Mouse (Mus musculus) lung, embryonic 16.5 days (tissue): ENCODE data around the gene Scmh1. TPM values are rescaled to one million over a fixed set of nuclear protein-coding genes. Genes with fewer than 3 reads are reported as not detected.

ENCODE experiments used
- ATAC-seq: fragments of 200-750 bp; cut with Nextera tagmentation; 2 replicates; pipeline ENCODE4 v1.8.0; 2017; ENCODE audit warnings: low read depth, mild to moderate bottlenecking, moderate library complexity
- H3K27ac ChIP-seq: fragments of 300-500 bp; sonication (generic); 2 replicates; pipeline ENCODE4 v1.5.1; 2014; ENCODE audit warnings: mild to moderate bottlenecking, control low read depth, low read length
- H3K27me3 ChIP-seq: fragments of 300-500 bp; sonication (generic); 2 replicates; pipeline ENCODE4 v1.6.1; 2014; ENCODE audit warnings: low read depth, low read length, mixed read lengths; ENCODE audit not compliant: control insufficient read depth, insufficient read depth
- H3K36me3 ChIP-seq: fragments of 300-500 bp; sonication (generic); 2 replicates; pipeline ENCODE4 v1.6.1; 2014; ENCODE audit warnings: low read length; ENCODE audit not compliant: control insufficient read depth, insufficient read depth
- H3K4me1 ChIP-seq: fragments of 300-500 bp; sonication (generic); replicated peaks from 2 replicates; pipeline ENCODE4 v1.6.1; 2014; ENCODE audit warnings: low read length, mixed read lengths; ENCODE audit not compliant: control insufficient read depth, insufficient read depth
- H3K4me2 ChIP-seq: fragments of 300-500 bp; sonication (generic); 2 replicates; pipeline ENCODE4 v1.6.1; 2014; ENCODE audit warnings: low read depth, low read length, control low read depth
- H3K4me3 ChIP-seq: fragments of 300-500 bp; sonication (generic); 2 replicates; pipeline ENCODE4 v1.5.1; 2014; ENCODE audit warnings: mild to moderate bottlenecking, low read length, control low read depth
- H3K9ac ChIP-seq: fragments of 300-500 bp; sonication (generic); 2 replicates; pipeline ENCODE4 v1.6.1; 2014; ENCODE audit warnings: low read length, control low read depth
- H3K9me3 ChIP-seq: fragments of 300-500 bp; sonication (generic); 2 replicates; pipeline ENCODE4 v1.6.1; 2016; ENCODE audit warnings: low read length; ENCODE audit not compliant: control insufficient read depth
- WGBS: fragments of 180-500 bp; shearing (Covaris S2); extraction: QIAGEN DNeasy Blood & Tissue Kit; methylation state at CpG from one replicate; pipeline ENCODE4 v1.1.7; 2014; 5-methylcytosine and 5-hydroxymethylcytosine counted together
- polyA plus RNA-seq: library from polyadenylated mRNA; unstranded; fragments of >200 nt; fragmentation: Nextera tagmentation; extraction: Ambion mirVana; gene quantifications from 2 replicates; pipeline ENCODE4 v1.2.1, GENCODE M21; 2015

Scmh1 gene
- polyA plus RNA-seq, 1 experiment from 2014 or later, result 43.2 TPM

- 35% methylated on average over 4 of the region's 4 CpGs for WGBS
- Histone ChIP-seq H3K36me3 (no peaks in the 10 kb centered on the region), H3K9me3 (no peaks in the 10 kb centered on the region), H3K4me3 (no peak overlapping the region), H3K9ac (no peak overlapping the region), H3K4me1 (peaks cover 7% of the 10 kb centered on the region), H3K27ac (no peak overlapping the region), H3K27me3 (no peaks in the 10 kb centered on the region), H3K4me2 (no peak overlapping the region)
- no peak for ATAC-seq
Observed at GRCm38 (mm10) chr4:120373813-120374212, 31.3 kb upstream of the Scmh1 start.

GRCm38 (mm10) chr4:120380811-120381391, 24.2 kb upstream of the Scmh1 start:
- Histone ChIP-seq H3K9me3 (no peaks in the 10 kb centered on the region), H3K27ac (0 out of 2 replicates have a peak overlapping the region, but pooled peaks have one; percentile 10), H3K4me3 (peak overlapping the region; percentile 33), H3K9ac (0 out of 2 replicates have a peak overlapping the region, but pooled peaks have one; percentile 16), H3K4me1 (no peaks in the 10 kb centered on the region; the same call in 1 of the 2 replicates), H3K36me3 (no peaks in the 10 kb centered on the region), H3K4me2 (peak overlapping the region; percentile 46), H3K27me3 (no peaks in the 10 kb centered on the region)
- ATAC-seq, result peak; percentile 96
- 6% methylated on average over 7 of the region's 7 CpGs for WGBS

- H3K36me3 ChIP-seq, result no peaks in the 10 kb centered on the region
- H3K4me2 ChIP-seq, result no peak overlapping the region
- H3K27me3 ChIP-seq, result no peaks in the 10 kb centered on the region
- H3K9me3 ChIP-seq, result no peaks in the 10 kb centered on the region
- 79% methylated on average over 2 of the region's 2 CpGs for WGBS
- no peak overlapping the region for H3K27ac ChIP-seq
- no peaks in the 10 kb centered on the region; the same call in 1 of the 2 replicates for H3K4me1 ChIP-seq
- no peak overlapping the region for H3K4me3 ChIP-seq
- no peak overlapping the region for H3K9ac ChIP-seq
- ATAC-seq, result no peak
Observed at GRCm38 (mm10) chr4:120385496-120385895, 19.6 kb upstream of the Scmh1 start.

GRCm38 (mm10) chr4:120387496-120387895, 17.6 kb upstream of the Scmh1 start:
- no peak overlapping the region for H3K9ac ChIP-seq
- H3K27ac ChIP-seq, result no peak overlapping the region
- no peak overlapping the region for H3K4me2 ChIP-seq
- no peak overlapping the region for H3K4me3 ChIP-seq
- H3K4me1 ChIP-seq, result peaks cover 3% of the 10 kb centered on the region
- no peaks in the 10 kb centered on the region for H3K9me3 ChIP-seq
- ATAC-seq, result no peak
- WGBS, result 43% methylated on average over 4 of the region's 4 CpGs
- no peaks in the 10 kb centered on the region for H3K36me3 ChIP-seq
- no peaks in the 10 kb centered on the region for H3K27me3 ChIP-seq

- no peak overlapping the region for H3K4me3 ChIP-seq
- WGBS, result 65% methylated on average over 2 of the region's 2 CpGs
- H3K27ac ChIP-seq, result no peak overlapping the region
- no peaks in the 10 kb centered on the region for H3K36me3 ChIP-seq
- H3K27me3 ChIP-seq, result no peaks in the 10 kb centered on the region
- ATAC-seq, result no peak
- H3K4me2 ChIP-seq, result no peak overlapping the region
- H3K9ac ChIP-seq, result no peak overlapping the region
- no peaks in the 10 kb centered on the region for H3K9me3 ChIP-seq
- H3K4me1 ChIP-seq, result peaks cover 6% of the 10 kb centered on the region
Observed at GRCm38 (mm10) chr4:120387968-120388367, 17.1 kb upstream of the Scmh1 start.

- no peaks in the 10 kb centered on the region for H3K27me3 ChIP-seq
- H3K4me1 ChIP-seq, result peaks cover 9% of the 10 kb centered on the region
- ATAC-seq, result no peak
- H3K4me2 ChIP-seq, result no peak overlapping the region
- no peak overlapping the region for H3K4me3 ChIP-seq
- H3K9me3 ChIP-seq, result no peaks in the 10 kb centered on the region
- no peak overlapping the region for H3K27ac ChIP-seq
- H3K36me3 ChIP-seq, result no peaks in the 10 kb centered on the region
- WGBS, result 52% methylated on average over 3 of the region's 3 CpGs
- no peak overlapping the region for H3K9ac ChIP-seq
Observed at GRCm38 (mm10) chr4:120388998-120389542, 16.0 kb upstream of the Scmh1 start.

GRCm38 (mm10) chr4:120389546-120389945, 15.5 kb upstream of the Scmh1 start:
- Histone ChIP-seq H3K36me3 (no peaks in the 10 kb centered on the region), H3K27ac (no peak overlapping the region), H3K27me3 (no peaks in the 10 kb centered on the region), H3K4me2 (no peak overlapping the region), H3K9me3 (no peaks in the 10 kb centered on the region), H3K9ac (no peak overlapping the region), H3K4me1 (peaks cover 9% of the 10 kb centered on the region), H3K4me3 (no peak overlapping the region)
- WGBS, result 62% methylated on average over 6 of the region's 6 CpGs
- no peak for ATAC-seq

GRCm38 (mm10) chr4:120391591-120391990, 13.5 kb upstream of the Scmh1 start:
- Histone ChIP-seq H3K36me3 (no peaks in the 10 kb centered on the region), H3K4me2 (no peak overlapping the region), H3K4me3 (no peak overlapping the region), H3K27ac (peak overlapping the region; percentile 13; the same call in 1 of the 2 replicates), H3K27me3 (no peaks in the 10 kb centered on the region), H3K4me1 (peaks cover 9% of the 10 kb centered on the region), H3K9me3 (no peaks in the 10 kb centered on the region), H3K9ac (no peak overlapping the region)
- peak; percentile 56; the same call in 1 of the 2 replicates for ATAC-seq
- 53% methylated on average over 6 of the region's 6 CpGs for WGBS

- no peak for ATAC-seq
- H3K4me1 ChIP-seq, result peaks cover 9% of the 10 kb centered on the region
- H3K4me3 ChIP-seq, result no peak overlapping the region
- no peak overlapping the region for H3K9ac ChIP-seq
- H3K27ac ChIP-seq, result no peak overlapping the region
- H3K9me3 ChIP-seq, result no peaks in the 10 kb centered on the region
- H3K36me3 ChIP-seq, result no peaks in the 10 kb centered on the region
- no peaks in the 10 kb centered on the region for H3K27me3 ChIP-seq
- no peak overlapping the region for H3K4me2 ChIP-seq
- 60% methylated on average over 4 of the region's 4 CpGs for WGBS
Observed at GRCm38 (mm10) chr4:120392341-120392740, 12.7 kb upstream of the Scmh1 start.
